Mouse (Mus musculus) myocyte (in vitro differentiated cells): ENCODE measurements around the gene Calml4. TPM values are rescaled to one million over a fixed set of nuclear protein-coding genes. Genes with fewer than 3 reads are reported as not detected.

Experiments used
- H3K27me3 ChIP-seq: one replicate; pipeline ENCODE4 v1.6.1; 2011; ENCODE audit not compliant: control insufficient read depth, insufficient read depth, insufficient read length
- H3K36me3 ChIP-seq: one replicate; pipeline ENCODE4 v1.6.1; 2011; ENCODE audit not compliant: control insufficient read depth, insufficient read depth
- H3K4me2 ChIP-seq: one replicate; pipeline ENCODE4 v1.6.1; 2011; ENCODE audit warnings: low read depth, control low read depth
- H3K4me3 ChIP-seq: one replicate; pipeline ENCODE4 v1.5.1; 2011; ENCODE audit warnings: mild to moderate bottlenecking, control low read depth, moderate library complexity
- H3K79me2 ChIP-seq: one replicate; pipeline ENCODE4 v1.6.1; 2011; ENCODE audit not compliant: control insufficient read depth, insufficient read depth
- H3ac ChIP-seq: one replicate; pipeline ENCODE4 v1.6.1; 2011; ENCODE audit not compliant: control insufficient read depth, insufficient read length
- CEBPB ChIP-seq: IDR thresholded peaks from 2 replicates; pipeline ENCODE4 v1.6.1; 2011; ENCODE audit warnings: mild to moderate bottlenecking, moderate library complexity; ENCODE audit not compliant: poor library complexity, insufficient read depth, severe bottlenecking
- E2F4 ChIP-seq: IDR thresholded peaks from one replicate; pipeline ENCODE4 v1.6.1; 2011; ENCODE audit warnings: mild to moderate bottlenecking, control low read depth, moderate library complexity; ENCODE audit not compliant: insufficient read depth
- MAX ChIP-seq: IDR thresholded peaks from one replicate; pipeline ENCODE4 v1.6.1; 2011; ENCODE audit warnings: low read depth, mild to moderate bottlenecking, control low read depth
- MYOD1 ChIP-seq, 3 experiments: IDR thresholded peaks; one replicate each; pipeline ENCODE4 v1.6.1; 2011; ENCODE audit warnings: control low read depth in 2 of 3, low read depth in 2 of 3, mild to moderate bottlenecking in 2 of 3, moderate library complexity in 1 of 3; ENCODE audit not compliant: insufficient read length in 2 of 3, control insufficient read depth in 1 of 3
- MYOG ChIP-seq, 3 experiments: IDR thresholded peaks; one replicate each; pipeline ENCODE4 v1.6.1; 2011; ENCODE audit warnings: control low read depth in 2 of 3, low read depth in 2 of 3, mild to moderate bottlenecking in 2 of 3; ENCODE audit not compliant: insufficient read length in 2 of 3, control insufficient read depth in 1 of 3, insufficient read depth in 1 of 3
- POLR2A ChIP-seq: IDR thresholded peaks from one replicate; pipeline ENCODE4 v1.6.1; 2011; ENCODE audit warnings: low read depth, mild to moderate bottlenecking, control low read depth, moderate library complexity; ENCODE audit not compliant: insufficient read length
- POLR2AphosphoS2 ChIP-seq: IDR thresholded peaks from one replicate; pipeline ENCODE4 v1.6.1; 2011; ENCODE audit warnings: low read depth, control low read depth; ENCODE audit not compliant: insufficient read length
- REST ChIP-seq: IDR thresholded peaks from one replicate; pipeline ENCODE4 v1.6.1; 2011; ENCODE audit warnings: mild to moderate bottlenecking, control low read depth, moderate library complexity; ENCODE audit not compliant: insufficient read depth, insufficient read length
- SRF ChIP-seq: IDR thresholded peaks from one replicate; pipeline ENCODE4 v1.6.1; 2011; ENCODE audit warnings: low read depth; ENCODE audit not compliant: control insufficient read depth, insufficient read length
- TCF12 ChIP-seq: IDR thresholded peaks from one replicate; pipeline ENCODE4 v1.6.1; 2011; ENCODE audit warnings: mild to moderate bottlenecking, control low read depth; ENCODE audit not compliant: poor library complexity, insufficient read depth, severe bottlenecking
- TCF3 ChIP-seq: IDR thresholded peaks from one replicate; pipeline ENCODE4 v1.6.1; 2011; ENCODE audit warnings: low read depth, control low read depth; ENCODE audit not compliant: insufficient read length
- USF1 ChIP-seq: IDR thresholded peaks from one replicate; pipeline ENCODE4 v1.6.1; 2011; ENCODE audit warnings: low read depth, mild to moderate bottlenecking, control low read depth, moderate library complexity
- polyA plus RNA-seq: library from polyadenylated mRNA; unstranded; fragments of >200 nt; fragmentation: generic; extraction: Trizol; gene quantifications from one replicate; pipeline ENCODE4 v1.2.1, GENCODE M21; 2012; ENCODE audit warnings: missing spikeins

Gene Calml4
- polyA plus RNA-seq, 1 experiment, result 14.0 TPM

GRCm38 (mm10) chr9:62920877-62921276, 63.0 kb downstream of the Calml4 start:
- TF ChIP-seq USF1, result no peak
- TF ChIP-seq SRF, result no peak
- no peak for TF ChIP-seq MYOG (IDR thresholded peaks at IDR 0.05; ENCODE audit: control insufficient read depth in 1 of 3, insufficient read depth in 1 of 3, insufficient read length in 2 of 3, low read depth in 2 of 3)
- TF ChIP-seq CEBPB, result no peak
- TF ChIP-seq MAX, result no peak
- no peak for TF ChIP-seq POLR2A
- TF ChIP-seq POLR2AphosphoS2, result no peak
- TF ChIP-seq E2F4, result no peak
- no peak for TF ChIP-seq REST
- no peak for TF ChIP-seq TCF3
- no peak for TF ChIP-seq MYOD1 (IDR thresholded peaks at IDR 0.05; ENCODE audit: control insufficient read depth in 1 of 3, insufficient read length in 2 of 3, low read depth in 2 of 3)
- no peak for TF ChIP-seq TCF12
- Histone ChIP-seq H3K4me3 (no peak overlapping the region), H3ac (no peak overlapping the region), H3K4me2 (no peak overlapping the region), H3K79me2 (peaks cover 9% of the 10 kb centered on the region), H3K36me3 (peaks cover 32% of the 10 kb centered on the region), H3K27me3 (no peaks in the 10 kb centered on the region)

- Histone ChIP-seq H3K27me3 (no peaks in the 10 kb centered on the region), H3K4me3 (no peak overlapping the region)
- no peak for TF ChIP-seq MYOG (IDR thresholded peaks at IDR 0.05; ENCODE audit: control insufficient read depth in 1 of 3, insufficient read depth in 1 of 3, insufficient read length in 2 of 3, low read depth in 2 of 3)
- no peak for TF ChIP-seq E2F4
- TF ChIP-seq CEBPB, result no peak
- no peak for TF ChIP-seq MAX
- TF ChIP-seq MYOD1 (IDR thresholded peaks at IDR 0.05; ENCODE audit: control insufficient read depth in 1 of 3, insufficient read length in 2 of 3, low read depth in 2 of 3), result no peak
- TF ChIP-seq POLR2AphosphoS2, result no peak
- TF ChIP-seq USF1, result no peak
- TF ChIP-seq TCF3, result no peak
- no peak for TF ChIP-seq SRF
- TF ChIP-seq TCF12, result no peak
- TF ChIP-seq REST, result no peak
- TF ChIP-seq POLR2A, result no peak
Measured at GRCm38 (mm10) chr9:62924886-62925610, 67.2 kb downstream of the Calml4 start.

More at GRCm38 (mm10) chr9:62924886-62925610, 67.2 kb downstream of the Calml4 start:
- Histone ChIP-seq H3K36me3 (peaks cover 10% of the 10 kb centered on the region), H3K4me2 (no peak overlapping the region), H3K79me2 (peaks cover 22% of the 10 kb centered on the region), H3ac (no peak overlapping the region)

Other genes starting within 250 kb of the Calml4 start
- gene Itga11, start 180.3 kb upstream of the Calml4 start, polyA plus RNA-seq, result 0.54 TPM
- gene Fem1b, start 46.1 kb upstream of the Calml4 start, polyA plus RNA-seq, result 16.5 TPM
- 25.9 TPM for gene Cln6, start 19.3 kb upstream of the Calml4 start, polyA plus RNA-seq
- gene Pias1, start 129.8 kb downstream of the Calml4 start, polyA plus RNA-seq, result 5.9 TPM